Mouse (Mus musculus): ENCODE measurements at regions not wholly inside any gene's neighbourhood (a gene's known extent, or its start where the extent isn't known, plus 50 kb on each side); places are given as distances from the start of the nearest gene placed in this dataset.
A peak's percentile ranks its signal among the peaks of the same experiment; 100 is the strongest.

- peak; percentile 31 for DNase-seq (ENCODE audit: low spot score)
Measured at GRCm38 (mm10) chr13:45277842-45278416, 111.6 kb upstream of the Mylip start.

- no peak for DNase-seq (ENCODE audit: low spot score)
Measured at GRCm38 (mm10) chr13:45281106-45281505, 108.4 kb upstream of the Mylip start.

DNA sequence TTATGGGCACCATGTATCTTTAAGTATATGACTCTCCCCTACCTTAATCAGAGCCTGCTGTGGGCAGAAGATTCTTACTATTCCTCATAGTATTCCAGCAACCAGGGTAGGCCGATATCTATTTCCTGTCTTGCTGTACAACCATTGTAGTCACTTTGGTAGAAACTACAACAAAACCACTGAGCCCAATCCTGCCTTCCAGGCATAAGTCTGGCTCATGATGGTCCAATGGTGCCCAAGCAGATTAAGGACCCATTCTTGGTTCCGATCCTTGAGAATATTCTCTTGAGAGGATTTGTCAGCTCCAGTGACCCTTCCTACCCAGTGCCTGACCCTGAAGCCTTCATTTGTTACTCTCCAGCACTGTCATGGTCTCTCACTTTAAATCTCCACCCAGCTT is 102.9 kb upstream of the Mylip start:
- no peak for DNase-seq (ENCODE audit: low spot score)

- no peak for DNase-seq (ENCODE audit: low spot score)
Measured at GRCm38 (mm10) chr13:45287217-45287616, 102.3 kb upstream of the Mylip start.

- DNase-seq (ENCODE audit: low spot score), result no peak
Measured at GRCm38 (mm10) chr13:45289976-45290375, 99.6 kb upstream of the Mylip start.

- no peak for DNase-seq (ENCODE audit: low spot score)
Measured at GRCm38 (mm10) chr13:45294691-45295090, 94.9 kb upstream of the Mylip start.

DNA sequence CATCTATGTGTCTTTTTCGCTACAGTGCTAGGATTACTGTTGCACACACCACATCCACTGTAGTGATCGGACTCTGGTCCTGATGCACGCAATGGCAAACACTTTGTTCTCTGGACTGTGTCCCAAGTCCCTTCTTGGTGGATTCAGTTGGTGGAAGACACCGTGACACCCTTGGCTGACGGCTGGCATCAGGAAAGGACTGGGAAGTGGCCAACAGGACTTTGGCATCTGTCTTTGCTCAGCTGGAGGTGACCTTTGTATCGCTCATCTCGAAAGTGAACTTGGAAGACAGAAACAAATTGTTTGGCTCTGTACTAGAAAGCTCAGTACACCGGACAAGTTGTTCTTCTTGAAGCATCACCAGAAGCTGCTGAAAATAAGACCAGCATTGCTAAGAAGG is 88.9 kb upstream of the Mylip start:
- DNase-seq (ENCODE audit: low spot score), result no peak

GRCm38 (mm10) chr13:45301191-45301905 is 88.2 kb upstream of the Mylip start:
- DNase-seq (ENCODE audit: low spot score), result no peak

- no peak for DNase-seq (ENCODE audit: low spot score)
Measured at GRCm38 (mm10) chr13:45302796-45303195, 86.7 kb upstream of the Mylip start.

GRCm38 (mm10) chr13:45306177-45306576 is 83.4 kb upstream of the Mylip start:
- DNase-seq (ENCODE audit: low spot score), result no peak

GRCm38 (mm10) chr13:45307226-45307625 is 82.3 kb upstream of the Mylip start:
- no peak for DNase-seq (ENCODE audit: low spot score)

GRCm38 (mm10) chr13:45319646-45320045 is 69.9 kb upstream of the Mylip start:
- DNase-seq (ENCODE audit: low spot score), result no peak

- no peak for DNase-seq (ENCODE audit: low spot score)
Measured at GRCm38 (mm10) chr13:45325736-45326293, 63.7 kb upstream of the Mylip start.

DNA sequence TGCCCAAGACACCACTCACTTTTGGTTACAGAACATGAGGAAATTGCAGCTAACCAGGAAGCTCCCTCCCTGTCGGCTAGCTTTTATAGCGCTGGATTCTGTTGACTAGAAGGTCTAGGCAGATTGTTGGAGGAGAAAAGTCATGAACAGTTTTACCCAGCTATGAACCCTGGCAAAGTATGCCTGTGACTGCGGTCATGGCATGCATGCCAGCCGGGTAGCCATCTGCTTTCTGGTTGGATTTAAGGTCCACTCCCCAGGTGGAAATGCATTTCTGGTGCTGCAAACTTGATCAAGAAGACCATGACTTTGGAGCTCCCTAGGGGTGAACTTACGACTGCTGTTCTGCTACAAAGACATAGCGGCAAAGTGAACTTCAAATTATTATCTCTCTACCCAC is 62.8 kb upstream of the Mylip start:
- DNase-seq (ENCODE audit: low spot score), result no peak

DNA sequence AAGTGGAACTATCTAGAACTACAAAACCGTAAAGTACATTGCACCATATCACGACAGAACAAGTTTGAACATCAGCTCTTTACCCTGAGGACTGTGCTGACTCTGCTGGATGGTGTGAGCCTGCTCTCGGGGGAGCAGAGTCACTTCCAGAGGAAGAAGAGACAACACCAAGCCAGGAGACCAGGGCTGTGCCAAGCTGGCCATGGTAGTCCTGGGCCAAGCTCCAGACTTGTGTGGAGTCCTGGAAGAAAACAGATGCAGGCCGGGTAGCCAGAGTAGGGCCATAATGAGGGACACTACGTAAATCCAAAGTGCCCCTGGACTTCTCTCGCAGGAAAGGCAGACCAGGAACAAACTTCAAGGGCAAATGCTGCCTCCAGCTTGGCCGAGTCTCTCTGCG is 59.0 kb upstream of the Mylip start:
- no peak for DNase-seq (ENCODE audit: low spot score)

DNA sequence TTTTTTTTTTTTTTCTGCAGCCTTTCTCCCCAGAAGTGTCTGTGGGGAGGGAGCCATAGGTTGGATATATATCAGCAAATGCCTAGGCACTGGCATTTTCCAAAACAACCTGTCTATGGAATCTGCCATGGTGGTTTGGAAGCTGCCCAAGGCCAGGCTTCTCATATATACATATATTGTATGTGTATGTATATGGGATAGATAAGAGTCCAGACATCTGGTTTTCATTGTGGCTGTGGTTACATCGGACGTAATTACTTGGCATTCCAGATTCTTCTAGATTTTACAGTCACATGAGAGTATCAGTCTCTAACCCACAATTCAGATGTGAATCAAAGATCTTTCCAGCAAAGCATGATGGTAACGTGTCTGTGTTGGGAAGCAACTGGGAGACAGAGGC is 57.5 kb upstream of the Mylip start:
- no peak for DNase-seq (ENCODE audit: low spot score)

GRCm38 (mm10) chr13:45333634-45334033 is 55.9 kb upstream of the Mylip start:
- no peak for DNase-seq (ENCODE audit: low spot score)
